Mouse (Mus musculus) intestine, postnatal 0 days (tissue): ENCODE measurements at regions not wholly inside any gene's neighbourhood (a gene's known extent, or its start where the extent isn't known, plus 50 kb on each side); places are given as distances from the start of the nearest gene placed in this dataset.

Experiments used
- ATAC-seq: fragments of 200-750 bp; cut with Nextera tagmentation; 2 replicates; pipeline ENCODE4 v1.8.0; 2017; ENCODE audit warnings: mild to moderate bottlenecking, moderate TSS enrichment, moderate library complexity
- H3K27ac ChIP-seq: fragments of 300-500 bp; sonication (generic); 2 replicates; pipeline ENCODE4 v1.5.1; 2014; ENCODE audit warnings: mild to moderate bottlenecking, low read depth, low read length, moderate library complexity
- H3K27me3 ChIP-seq: fragments of 300-500 bp; sonication (generic); replicated peaks from 2 replicates; pipeline ENCODE4 v1.6.1; 2014; ENCODE audit warnings: low read length, mixed read lengths; ENCODE audit not compliant: control insufficient read depth, insufficient read depth
- H3K36me3 ChIP-seq: fragments of 300-500 bp; sonication (generic); 2 replicates; pipeline ENCODE4 v1.6.1; 2014; ENCODE audit warnings: mild to moderate bottlenecking, moderate library complexity; ENCODE audit not compliant: control insufficient read depth, insufficient read depth
- H3K4me1 ChIP-seq: fragments of 300-500 bp; sonication (generic); replicated peaks from 2 replicates; pipeline ENCODE4 v1.6.1; 2014; ENCODE audit warnings: antibody characterized with exemption, low read length, mixed read lengths; ENCODE audit not compliant: control insufficient read depth, insufficient read depth
- H3K4me2 ChIP-seq: fragments of 300-500 bp; sonication (generic); replicated peaks from 2 replicates; pipeline ENCODE4 v1.6.1; 2014; ENCODE audit warnings: low read depth, mild to moderate bottlenecking, moderate library complexity
- H3K4me3 ChIP-seq: fragments of 300-500 bp; sonication (generic); 2 replicates; pipeline ENCODE4 v1.5.1; 2014; ENCODE audit warnings: low read depth, low read length
- H3K9ac ChIP-seq: fragments of 300-500 bp; sonication (generic); 2 replicates; pipeline ENCODE4 v1.6.1; 2014; ENCODE audit warnings: mild to moderate bottlenecking, low read depth, low read length
- H3K9me3 ChIP-seq: fragments of 300-500 bp; sonication (generic); 2 replicates; pipeline ENCODE4 v1.6.1; 2016; ENCODE audit warnings: mixed run types; ENCODE audit not compliant: control insufficient read depth
- CTCF ChIP-seq: sonication (generic); IDR thresholded peaks from 2 replicates; pipeline ENCODE4 v1.5.1; 2016; ENCODE audit warnings: low read depth, mild to moderate bottlenecking, control low read depth, antibody characterized with exemption, moderate library complexity
- whole genome bisulfite sequencing: fragments of 180-500 bp; shearing (Covaris S2); extraction: QIAGEN DNeasy Blood & Tissue Kit; methylation state at CpG from one replicate; pipeline ENCODE4 v1.1.7; 2014; 5-methylcytosine and 5-hydroxymethylcytosine counted together

DNA sequence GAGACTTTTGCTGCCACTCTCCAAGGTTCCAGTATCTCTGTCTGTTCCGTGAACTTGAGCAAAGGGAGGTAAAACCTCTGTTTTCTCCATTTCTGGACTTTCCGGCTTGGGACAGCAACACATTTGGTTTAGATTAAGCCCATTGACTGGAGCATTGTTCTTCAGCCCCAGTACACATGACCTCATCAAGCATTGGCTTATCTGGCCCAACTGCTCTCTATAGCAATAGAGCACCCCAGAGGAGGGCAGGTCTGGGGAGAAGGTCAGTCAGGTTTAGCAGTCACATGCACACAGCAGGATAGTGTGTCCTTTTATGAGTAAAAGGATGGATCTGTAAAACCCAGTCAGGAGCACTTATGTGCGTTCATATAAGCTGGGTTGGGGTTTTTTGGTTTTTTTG lies 268.1 kb upstream of the Mpped2 start:
- no peaks in the 10 kb centered on the region for H3K36me3 ChIP-seq
- H3K4me1 ChIP-seq = no peaks in the 10 kb centered on the region
- no peak overlapping the region for H3K4me2 ChIP-seq
- no peak for TF ChIP-seq CTCF
- H3K27ac ChIP-seq = no peak overlapping the region
- no peaks in the 10 kb centered on the region for H3K9me3 ChIP-seq
- H3K9ac ChIP-seq = no peak overlapping the region
- no peak overlapping the region for H3K4me3 ChIP-seq
- ATAC-seq = no peak
- H3K27me3 ChIP-seq = no peaks in the 10 kb centered on the region
- 76% methylated on average over 3 of the region's 3 CpGs for WGBS

DNA sequence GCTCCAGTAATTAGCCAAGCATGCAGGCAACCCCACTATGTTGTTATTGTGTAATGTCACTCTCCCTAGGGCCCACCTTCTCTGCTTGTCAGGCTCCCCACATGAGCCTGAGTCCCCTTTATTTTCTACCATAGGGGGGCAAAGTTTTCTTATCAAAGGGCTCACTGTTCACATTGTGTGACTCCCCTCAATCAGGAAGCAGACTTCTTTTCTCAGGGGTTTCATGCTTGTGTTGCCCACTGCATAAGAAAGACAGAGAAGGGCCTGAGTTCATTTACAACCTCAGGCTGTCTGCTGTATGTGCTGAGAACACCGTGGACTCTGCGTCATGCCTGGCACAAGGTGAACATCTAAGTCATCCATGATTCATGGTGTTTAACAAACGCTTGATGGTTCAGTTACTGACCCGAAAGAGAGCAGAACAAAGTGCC lies 267.6 kb upstream of the Mpped2 start:
- Histone ChIP-seq H3K9ac (no peak overlapping the region), H3K9me3 (no peaks in the 10 kb centered on the region), H3K27me3 (no peaks in the 10 kb centered on the region), H3K27ac (no peak overlapping the region), H3K4me3 (no peak overlapping the region), H3K4me1 (no peaks in the 10 kb centered on the region), H3K4me2 (no peak overlapping the region), H3K36me3 (no peaks in the 10 kb centered on the region)
- WGBS = 67% methylated on average over 4 of the region's 4 CpGs
- no peak for ATAC-seq
- no peak for TF ChIP-seq CTCF

DNA sequence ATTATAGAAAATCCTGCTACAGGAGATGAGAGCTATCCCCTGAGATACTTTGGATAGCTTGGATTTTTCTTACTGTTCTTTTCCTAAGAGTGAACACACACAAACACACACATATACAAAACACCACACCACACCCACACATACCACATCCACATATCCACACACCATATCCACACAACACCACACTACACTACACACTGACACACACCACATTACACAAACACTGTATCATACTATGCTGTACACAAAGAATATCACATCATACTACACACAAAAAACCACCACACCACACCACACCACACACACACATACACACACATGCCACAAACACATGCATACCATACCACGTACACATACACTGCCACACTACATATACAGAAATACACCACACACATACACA lies 267.1 kb upstream of the Mpped2 start:
- Histone ChIP-seq H3K27me3 (no peaks in the 10 kb centered on the region), H3K4me3 (no peak overlapping the region), H3K27ac (no peak overlapping the region), H3K36me3 (no peaks in the 10 kb centered on the region), H3K9ac (no peak overlapping the region), H3K4me1 (no peaks in the 10 kb centered on the region), H3K4me2 (no peak overlapping the region), H3K9me3 (no peaks in the 10 kb centered on the region)
- no peak for ATAC-seq
- 74% methylated on average over 1 of the region's 1 CpGs for WGBS
- no peak for TF ChIP-seq CTCF

DNA sequence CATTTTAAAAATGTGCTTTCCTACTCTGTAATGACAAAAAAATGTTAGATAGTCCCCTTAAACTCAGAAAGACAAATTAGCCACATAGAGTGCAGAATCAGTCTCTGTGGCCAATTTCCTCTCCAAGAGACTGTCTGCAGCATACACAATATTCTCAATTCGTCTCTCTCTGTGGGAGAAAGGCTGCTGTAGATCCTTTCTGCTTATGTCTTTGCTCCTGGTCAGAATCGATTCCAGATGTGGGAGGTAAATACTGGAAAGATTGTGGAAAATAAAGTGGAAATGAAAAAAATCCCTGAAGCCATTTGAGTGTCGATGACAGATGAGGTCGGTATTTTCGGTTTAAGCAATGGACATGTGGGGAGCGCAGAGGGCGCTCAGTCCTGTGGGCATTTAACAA lies 265.8 kb upstream of the Mpped2 start:
- H3K9me3 ChIP-seq = no peaks in the 10 kb centered on the region
- ATAC-seq = no peak
- no peaks in the 10 kb centered on the region for H3K36me3 ChIP-seq
- no peaks in the 10 kb centered on the region for H3K4me1 ChIP-seq
- no peak overlapping the region for H3K4me3 ChIP-seq
- 75% methylated on average over 7 of the region's 7 CpGs for WGBS
- TF ChIP-seq CTCF = no peak
- H3K4me2 ChIP-seq = no peak overlapping the region
- H3K9ac ChIP-seq = no peak overlapping the region
- no peaks in the 10 kb centered on the region for H3K27me3 ChIP-seq
- no peak overlapping the region for H3K27ac ChIP-seq

DNA sequence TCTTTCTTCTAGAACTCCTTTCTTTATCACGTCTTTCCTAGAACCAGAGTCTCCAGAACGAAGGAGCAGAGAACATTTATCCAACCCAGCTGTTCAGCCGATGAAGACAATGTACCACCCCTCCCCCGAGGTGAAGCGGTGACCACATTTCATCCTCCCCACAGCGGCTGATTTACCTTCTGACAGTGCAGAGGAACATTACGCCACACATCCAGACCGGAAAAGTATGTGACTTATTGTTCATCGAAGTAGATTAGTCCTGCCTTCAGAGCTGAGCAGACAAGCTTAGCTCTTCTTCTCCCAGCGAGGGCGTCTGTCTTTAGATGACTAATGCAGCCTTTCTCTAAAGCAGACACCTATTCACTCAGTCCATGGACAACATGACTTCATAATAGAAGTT lies 264.2 kb upstream of the Mpped2 start:
- Histone ChIP-seq H3K9me3 (no peaks in the 10 kb centered on the region), H3K27me3 (no peaks in the 10 kb centered on the region), H3K4me1 (no peaks in the 10 kb centered on the region), H3K36me3 (no peaks in the 10 kb centered on the region), H3K4me2 (no peak overlapping the region), H3K9ac (no peak overlapping the region), H3K4me3 (no peak overlapping the region), H3K27ac (no peak overlapping the region)
- no peak for TF ChIP-seq CTCF
- 41% methylated on average over 11 of the region's 11 CpGs for WGBS
- no peak for ATAC-seq

DNA sequence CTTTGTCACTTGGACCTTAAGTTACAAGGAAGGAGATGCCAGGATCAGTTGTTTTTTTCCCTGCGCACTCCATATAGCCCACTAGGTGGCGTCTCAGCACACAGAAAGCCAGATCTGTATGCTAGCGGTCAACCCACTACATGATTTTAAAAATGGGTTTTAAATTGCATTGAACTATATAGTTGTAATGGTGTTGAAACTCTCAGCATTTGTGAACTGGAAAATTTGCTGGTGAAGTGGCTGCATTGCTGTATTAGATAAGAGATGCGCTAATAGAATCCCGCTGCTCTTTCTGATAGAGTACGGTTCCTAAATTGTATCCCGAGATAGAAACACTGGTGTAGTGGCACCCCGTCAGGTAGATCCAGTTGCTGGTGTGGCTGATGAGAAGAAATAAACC lies 261.9 kb upstream of the Mpped2 start:
- WGBS = 46% methylated on average over 8 of the region's 8 CpGs
- Histone ChIP-seq H3K27ac (no peak overlapping the region), H3K4me2 (no peak overlapping the region), H3K9ac (no peak overlapping the region), H3K4me1 (no peaks in the 10 kb centered on the region), H3K27me3 (no peaks in the 10 kb centered on the region), H3K4me3 (no peak overlapping the region), H3K36me3 (no peaks in the 10 kb centered on the region), H3K9me3 (no peaks in the 10 kb centered on the region)
- peak; percentile 89 for TF ChIP-seq CTCF
- ATAC-seq = no peak

DNA sequence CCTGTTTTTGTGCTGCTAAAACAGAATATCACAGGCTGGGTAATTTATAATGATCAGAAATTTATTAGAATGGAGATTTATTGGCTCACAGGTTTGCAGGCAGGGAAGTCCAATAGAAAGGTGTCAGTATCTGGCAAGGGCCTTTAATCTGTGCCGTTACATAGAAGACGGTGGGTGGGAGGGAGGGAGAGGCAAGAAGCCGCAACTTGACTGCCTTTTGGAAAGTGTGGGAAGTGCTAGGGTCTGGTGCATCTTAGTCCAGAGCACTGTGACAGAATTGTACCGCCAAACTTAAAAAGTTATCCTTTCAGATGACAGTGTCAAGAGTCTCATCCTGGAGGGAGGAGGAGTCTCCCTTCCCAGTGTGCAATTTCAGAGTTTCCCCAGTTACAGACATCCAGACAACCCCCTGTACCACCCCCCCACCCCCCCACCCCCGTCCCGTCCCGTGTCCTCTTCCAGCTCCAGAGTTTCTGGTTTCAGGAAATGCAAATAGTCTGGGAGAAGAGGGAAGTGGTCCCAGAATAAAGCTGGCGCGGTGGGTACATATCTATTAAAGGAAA lies 261.4 kb upstream of the Mpped2 start:
- Histone ChIP-seq H3K4me1 (no peaks in the 10 kb centered on the region), H3K9me3 (no peaks in the 10 kb centered on the region), H3K4me3 (no peak overlapping the region), H3K36me3 (no peaks in the 10 kb centered on the region), H3K4me2 (no peak overlapping the region), H3K9ac (no peak overlapping the region), H3K27me3 (no peaks in the 10 kb centered on the region), H3K27ac (no peak overlapping the region)
- ATAC-seq = no peak
- TF ChIP-seq CTCF = no peak
- 46% methylated on average over 9 of the region's 9 CpGs for WGBS
